Mouse (Mus musculus) myocyte (in vitro differentiated cells): ENCODE results near the gene Bri3. TPM values are rescaled to one million over a fixed set of nuclear protein-coding genes. Genes with fewer than 3 reads are reported as not detected.

Source experiments
- H3K27me3 ChIP-seq: one replicate; pipeline ENCODE4 v1.6.1; 2011; ENCODE audit not compliant: control insufficient read depth, insufficient read depth, insufficient read length
- H3K36me3 ChIP-seq: one replicate; pipeline ENCODE4 v1.6.1; 2011; ENCODE audit not compliant: control insufficient read depth, insufficient read depth
- H3K4me2 ChIP-seq: one replicate; pipeline ENCODE4 v1.6.1; 2011; ENCODE audit warnings: low read depth, control low read depth
- H3K4me3 ChIP-seq: one replicate; pipeline ENCODE4 v1.5.1; 2011; ENCODE audit warnings: mild to moderate bottlenecking, control low read depth, moderate library complexity
- H3K79me2 ChIP-seq: one replicate; pipeline ENCODE4 v1.6.1; 2011; ENCODE audit not compliant: control insufficient read depth, insufficient read depth
- H3ac ChIP-seq: one replicate; pipeline ENCODE4 v1.6.1; 2011; ENCODE audit not compliant: control insufficient read depth, insufficient read length
- CEBPB ChIP-seq: IDR thresholded peaks from 2 replicates; pipeline ENCODE4 v1.6.1; 2011; ENCODE audit warnings: mild to moderate bottlenecking, moderate library complexity; ENCODE audit not compliant: poor library complexity, insufficient read depth, severe bottlenecking
- E2F4 ChIP-seq: IDR thresholded peaks from one replicate; pipeline ENCODE4 v1.6.1; 2011; ENCODE audit warnings: mild to moderate bottlenecking, control low read depth, moderate library complexity; ENCODE audit not compliant: insufficient read depth
- MAX ChIP-seq: IDR thresholded peaks from one replicate; pipeline ENCODE4 v1.6.1; 2011; ENCODE audit warnings: low read depth, mild to moderate bottlenecking, control low read depth
- MYOD1 ChIP-seq, 3 experiments: IDR thresholded peaks; one replicate each; pipeline ENCODE4 v1.6.1; 2011; ENCODE audit warnings: control low read depth in 2 of 3, low read depth in 2 of 3, mild to moderate bottlenecking in 2 of 3, moderate library complexity in 1 of 3; ENCODE audit not compliant: insufficient read length in 2 of 3, control insufficient read depth in 1 of 3
- MYOG ChIP-seq, 3 experiments: IDR thresholded peaks; one replicate each; pipeline ENCODE4 v1.6.1; 2011; ENCODE audit warnings: control low read depth in 2 of 3, low read depth in 2 of 3, mild to moderate bottlenecking in 2 of 3; ENCODE audit not compliant: insufficient read length in 2 of 3, control insufficient read depth in 1 of 3, insufficient read depth in 1 of 3
- POLR2A ChIP-seq: IDR thresholded peaks from one replicate; pipeline ENCODE4 v1.6.1; 2011; ENCODE audit warnings: low read depth, mild to moderate bottlenecking, control low read depth, moderate library complexity; ENCODE audit not compliant: insufficient read length
- POLR2AphosphoS2 ChIP-seq: IDR thresholded peaks from one replicate; pipeline ENCODE4 v1.6.1; 2011; ENCODE audit warnings: low read depth, control low read depth; ENCODE audit not compliant: insufficient read length
- REST ChIP-seq: IDR thresholded peaks from one replicate; pipeline ENCODE4 v1.6.1; 2011; ENCODE audit warnings: mild to moderate bottlenecking, control low read depth, moderate library complexity; ENCODE audit not compliant: insufficient read depth, insufficient read length
- SRF ChIP-seq: IDR thresholded peaks from one replicate; pipeline ENCODE4 v1.6.1; 2011; ENCODE audit warnings: low read depth; ENCODE audit not compliant: control insufficient read depth, insufficient read length
- TCF12 ChIP-seq: IDR thresholded peaks from one replicate; pipeline ENCODE4 v1.6.1; 2011; ENCODE audit warnings: mild to moderate bottlenecking, control low read depth; ENCODE audit not compliant: poor library complexity, insufficient read depth, severe bottlenecking
- TCF3 ChIP-seq: IDR thresholded peaks from one replicate; pipeline ENCODE4 v1.6.1; 2011; ENCODE audit warnings: low read depth, control low read depth; ENCODE audit not compliant: insufficient read length
- USF1 ChIP-seq: IDR thresholded peaks from one replicate; pipeline ENCODE4 v1.6.1; 2011; ENCODE audit warnings: low read depth, mild to moderate bottlenecking, control low read depth, moderate library complexity
- polyA plus RNA-seq: library from polyadenylated mRNA; unstranded; fragments of >200 nt; fragmentation: generic; extraction: Trizol; gene quantifications from one replicate; pipeline ENCODE4 v1.2.1, GENCODE M21; 2012; ENCODE audit warnings: missing spikeins

Bri3 gene
- polyA plus RNA-seq, 1 experiment = 153 TPM

- peaks cover 19% of the 10 kb centered on the region for H3K79me2 ChIP-seq
- no peaks in the 10 kb centered on the region for H3K27me3 ChIP-seq
- H3K4me3 ChIP-seq = no peak overlapping the region
- H3ac ChIP-seq = no peak overlapping the region
- TF ChIP-seq USF1 = no peak
- peak in 1 of 3 experiments; percentile 13 for TF ChIP-seq MYOG (IDR thresholded peaks at IDR 0.05; ENCODE audit: control insufficient read depth in 1 of 3, insufficient read depth in 1 of 3, insufficient read length in 2 of 3, low read depth in 2 of 3)
- no peak for TF ChIP-seq POLR2AphosphoS2
- TF ChIP-seq CEBPB = 0 out of 2 replicates have a peak, but pooled peaks have one; percentile 1
- TF ChIP-seq MYOD1 (IDR thresholded peaks at IDR 0.05; ENCODE audit: control insufficient read depth in 1 of 3, insufficient read length in 2 of 3, low read depth in 2 of 3) = peak in 1 of 3 experiments; percentile 32
- peaks cover 5% of the 10 kb centered on the region for H3K36me3 ChIP-seq
- peak overlapping the region; percentile 59 for H3K4me2 ChIP-seq
These were observed 69.1 kb downstream of the Bri3 start for GRCm38 (mm10) chr5:144313335-144313734.

- Histone ChIP-seq H3K4me2 (peak overlapping the region; percentile 59), H3K79me2 (peaks cover 19% of the 10 kb centered on the region), H3K4me3 (no peak overlapping the region), H3K27me3 (no peaks in the 10 kb centered on the region), H3K36me3 (peaks cover 5% of the 10 kb centered on the region), H3ac (no peak overlapping the region)
- TF ChIP-seq POLR2A (peak; percentile 24), MYOD1 (IDR thresholded peaks at IDR 0.05; ENCODE audit: control insufficient read depth in 1 of 3, insufficient read length in 2 of 3, low read depth in 2 of 3) (peak; percentile 77 to 96 (median 91)), CEBPB (0 out of 2 replicates have a peak, but pooled peaks have one; percentile 31), TCF12 (peak; percentile 91), MYOG (IDR thresholded peaks at IDR 0.05; ENCODE audit: control insufficient read depth in 1 of 3, insufficient read depth in 1 of 3, insufficient read length in 2 of 3, low read depth in 2 of 3) (peak; percentile 86 to 98 (median 94)), MAX (no peak), REST (no peak), SRF (no peak), USF1 (no peak), TCF3 (peak; percentile 84)
These were observed 70.7 kb downstream of the Bri3 start for GRCm38 (mm10) chr5:144314731-144315494.

- peak overlapping the region; percentile 14 for H3K4me2 ChIP-seq
- H3K27me3 ChIP-seq = no peaks in the 10 kb centered on the region
- no peak overlapping the region for H3K4me3 ChIP-seq
- H3K36me3 ChIP-seq = peaks cover 5% of the 10 kb centered on the region
- TF ChIP-seq CEBPB = no peak
- no peak for TF ChIP-seq SRF
- peak in 2 of 3 experiments; percentile 19 to 54 for TF ChIP-seq MYOD1 (IDR thresholded peaks at IDR 0.05; ENCODE audit: control insufficient read depth in 1 of 3, insufficient read length in 2 of 3, low read depth in 2 of 3)
- TF ChIP-seq TCF12 = no peak
- no peak for TF ChIP-seq REST
- TF ChIP-seq E2F4 = no peak
- no peak for TF ChIP-seq POLR2AphosphoS2
- no peak for TF ChIP-seq POLR2A
- TF ChIP-seq TCF3 = no peak
- peak in 1 of 3 experiments; percentile 65 for TF ChIP-seq MYOG (IDR thresholded peaks at IDR 0.05; ENCODE audit: control insufficient read depth in 1 of 3, insufficient read depth in 1 of 3, insufficient read length in 2 of 3, low read depth in 2 of 3)
- no peak overlapping the region for H3ac ChIP-seq
- H3K79me2 ChIP-seq = peaks cover 17% of the 10 kb centered on the region
These were observed 72.2 kb downstream of the Bri3 start for GRCm38 (mm10) chr5:144316442-144316841.

GRCm38 (mm10) chr5:144317426-144317825 is 73.2 kb downstream of the Bri3 start:
- Histone ChIP-seq H3K36me3 (peaks cover 6% of the 10 kb centered on the region), H3ac (no peak overlapping the region), H3K4me3 (no peak overlapping the region), H3K27me3 (no peaks in the 10 kb centered on the region), H3K4me2 (peak overlapping the region; percentile 38), H3K79me2 (peaks cover 13% of the 10 kb centered on the region)
- TF ChIP-seq MYOG (IDR thresholded peaks at IDR 0.05; ENCODE audit: control insufficient read depth in 1 of 3, insufficient read depth in 1 of 3, insufficient read length in 2 of 3, low read depth in 2 of 3) (no peak), E2F4 (no peak), REST (no peak), CEBPB (no peak), MYOD1 (IDR thresholded peaks at IDR 0.05; ENCODE audit: control insufficient read depth in 1 of 3, insufficient read length in 2 of 3, low read depth in 2 of 3) (no peak), USF1 (no peak), TCF12 (no peak), TCF3 (no peak), POLR2A (no peak), MAX (no peak), SRF (no peak), POLR2AphosphoS2 (no peak)
